Mouse (Mus musculus): Measurements from ENCODE around the gene Mc3r. TPM values are rescaled to one million over a fixed set of nuclear protein-coding genes. Genes with fewer than 3 reads are reported as not detected.

Mc3r gene
- not detected in 2 replicates for polyA plus RNA-seq (2015; fragmentation: Nextera tagmentation; extraction: Ambion mirVana)

GRCm38 (mm10) chr2:172248106-172248764 is at the start of gene Mc3r:
Gene Mc3r, plus strand, starts transcription at chr2:172248492.

Other genes starting within 250 kb of the Mc3r start
- not detected in 2 replicates for gene Cbln4, start 205.0 kb upstream of the Mc3r start, polyA plus RNA-seq (2015; fragmentation: Nextera tagmentation; extraction: Ambion mirVana)
- 7.5 and 9.6 TPM in 2 replicates for gene Fam210b, start 97.1 kb downstream of the Mc3r start, polyA plus RNA-seq (2015; fragmentation: Nextera tagmentation; extraction: Ambion mirVana)
- 15.2 and 16.5 TPM in 2 replicates for gene Aurka, start 122.0 kb downstream of the Mc3r start, polyA plus RNA-seq (2015; fragmentation: Nextera tagmentation; extraction: Ambion mirVana)
- 22.3 and 24.0 TPM in 2 replicates for gene Cstf1, start 122.2 kb downstream of the Mc3r start, polyA plus RNA-seq (2015; fragmentation: Nextera tagmentation; extraction: Ambion mirVana)
- 0.35 and 0.54 TPM in 2 replicates for gene Cass4, start 145.3 kb downstream of the Mc3r start, polyA plus RNA-seq (2015; fragmentation: Nextera tagmentation; extraction: Ambion mirVana)
- 47.6 and 58.4 TPM in 2 replicates for gene Rtf2, start 192.1 kb downstream of the Mc3r start, polyA plus RNA-seq (2015; fragmentation: Nextera tagmentation; extraction: Ambion mirVana)
- 0.40 and 0.54 TPM in 2 replicates for gene Gcnt7, start 210.1 kb downstream of the Mc3r start, polyA plus RNA-seq (2015; fragmentation: Nextera tagmentation; extraction: Ambion mirVana)
- 0.27 TPM in 1 of 2 replicates, not detected in the other for gene Fam209, start 224.0 kb downstream of the Mc3r start, polyA plus RNA-seq (2015; fragmentation: Nextera tagmentation; extraction: Ambion mirVana)

Data from skeletal muscle tissue, postnatal 0 days (tissue).